Mouse (Mus musculus) forebrain, embryonic 14.5 days (tissue): ENCODE data around the gene Sox6. TPM values are rescaled to one million over a fixed set of nuclear protein-coding genes. Genes with fewer than 3 reads are reported as not detected.

ENCODE experiments used
- ATAC-seq: fragments of 200-750 bp; cut with Nextera tagmentation; 2 replicates; pipeline ENCODE4 v1.8.0; 2017; ENCODE audit warnings: mild to moderate bottlenecking, moderate library complexity
- DNase-seq: peaks from one replicate; pipeline ENCODE4 v3.0.0-alpha.2; 2015; ENCODE audit warnings: low spot score
- H3K27ac ChIP-seq: fragments of 300-500 bp; sonication (generic); 2 replicates; pipeline ENCODE4 v1.5.1; 2014; ENCODE audit warnings: low read depth, mild to moderate bottlenecking, control low read depth, low read length, moderate library complexity
- H3K27me3 ChIP-seq: fragments of 300-500 bp; sonication (generic); replicated peaks from 2 replicates; pipeline ENCODE4 v1.6.1; 2014; ENCODE audit warnings: low read length, control low read depth, mixed read lengths; ENCODE audit not compliant: control insufficient read depth, insufficient read depth
- H3K36me3 ChIP-seq: fragments of 300-500 bp; sonication (generic); 2 replicates; pipeline ENCODE4 v1.6.1; 2014; ENCODE audit warnings: low read length, control low read depth; ENCODE audit not compliant: control insufficient read depth, insufficient read depth
- H3K4me1 ChIP-seq: fragments of 300-500 bp; sonication (generic); 2 replicates; pipeline ENCODE4 v1.6.1; 2014; ENCODE audit warnings: antibody characterized with exemption, low read length, control low read depth; ENCODE audit not compliant: control insufficient read depth, insufficient read depth
- H3K4me2 ChIP-seq: fragments of 300-500 bp; sonication (generic); 2 replicates; pipeline ENCODE4 v1.6.1; 2014; ENCODE audit warnings: mild to moderate bottlenecking, control low read depth, low read length
- H3K4me3 ChIP-seq: fragments of 300-500 bp; sonication (generic); 2 replicates; pipeline ENCODE4 v1.5.1; 2014; ENCODE audit warnings: low read depth, low read length, control low read depth
- H3K9ac ChIP-seq: fragments of 300-500 bp; sonication (generic); 2 replicates; pipeline ENCODE4 v1.6.1; 2014; ENCODE audit warnings: mild to moderate bottlenecking, low read length, control low read depth, moderate library complexity
- H3K9me3 ChIP-seq: fragments of 300-500 bp; sonication (generic); replicated peaks from 2 replicates; pipeline ENCODE4 v1.6.1; 2016; ENCODE audit warnings: low read length, control low read depth, mixed read lengths; ENCODE audit not compliant: control insufficient read depth
- WGBS: fragments of 180-500 bp; shearing (Covaris S2); extraction: QIAGEN DNeasy Blood & Tissue Kit; methylation state at CpG from one replicate; pipeline ENCODE4 v1.1.7; 2014; 5-methylcytosine and 5-hydroxymethylcytosine counted together
- polyA plus RNA-seq: library from polyadenylated mRNA; unstranded; fragments of >200 nt; fragmentation: Nextera tagmentation; extraction: Ambion mirVana; gene quantifications from 2 replicates; pipeline ENCODE4 v1.2.1, GENCODE M21; 2014

Sox6 gene
- polyA plus RNA-seq, 1 experiment from 2014 or later, result 78.4 TPM

DNA sequence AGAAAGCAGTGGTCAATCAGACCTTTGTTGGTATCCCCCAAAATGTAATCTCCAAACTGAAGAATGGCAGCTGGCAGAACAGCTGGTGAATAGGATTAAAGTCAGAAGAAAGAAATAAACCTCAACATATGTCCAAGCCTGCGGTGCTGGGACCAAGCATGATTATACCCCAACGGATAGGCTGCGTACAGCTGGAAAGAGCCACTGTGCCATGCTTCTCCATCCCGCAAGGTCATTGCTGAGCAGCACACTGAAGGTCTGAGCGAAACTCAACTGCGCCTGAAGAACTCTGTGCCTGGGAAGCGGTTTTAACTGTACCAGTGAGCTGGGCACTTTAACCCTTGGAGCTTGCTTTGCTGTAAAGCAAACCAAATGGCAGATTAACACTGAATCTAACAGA lies 291.1 kb downstream of the Sox6 start:
- H3K27ac ChIP-seq, result no peak overlapping the region
- 60% methylated on average over 7 of the region's 7 CpGs for WGBS

DNA sequence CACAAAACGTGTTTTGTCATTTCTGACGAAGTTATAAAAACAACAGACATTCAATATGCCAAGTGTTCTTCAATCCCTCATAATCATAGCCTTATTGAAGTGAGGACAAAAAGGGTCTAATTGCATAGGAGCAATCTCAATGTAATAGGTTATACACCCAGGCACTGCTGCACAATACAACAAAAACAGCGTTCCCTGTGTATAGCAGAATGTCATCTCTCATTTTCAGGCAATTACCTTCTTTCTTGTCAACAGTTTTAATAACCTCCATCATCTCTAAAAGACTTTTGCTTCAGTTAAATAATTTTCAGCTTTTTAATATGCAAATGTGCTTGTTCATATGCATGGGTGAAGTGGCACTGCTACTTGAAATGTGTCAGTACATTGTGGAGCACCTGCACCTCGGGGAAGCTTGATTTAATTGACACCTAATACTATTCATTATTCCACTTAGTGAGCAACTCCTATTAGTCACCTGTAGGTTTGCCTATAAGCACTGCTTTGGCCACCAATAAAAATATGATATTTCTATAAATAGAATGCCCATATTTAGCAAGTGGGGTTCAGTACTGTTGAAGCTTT lies 292.8 kb downstream of the Sox6 start:
- Histone ChIP-seq H3K36me3 (no peaks in the 10 kb centered on the region), H3K4me2 (no peak overlapping the region), H3K4me1 (peaks cover 20% of the 10 kb centered on the region), H3K27me3 (no peaks in the 10 kb centered on the region), H3K4me3 (no peak overlapping the region), H3K9ac (no peak overlapping the region), H3K9me3 (no peaks in the 10 kb centered on the region), H3K27ac (no peak overlapping the region; the same call in 1 of the 2 replicates)
- DNase-seq, result peak; percentile 72
- peak; percentile 89 for ATAC-seq
- 10% methylated on average over 4 of the region's 4 CpGs for WGBS

More for the DNA sequence above, 291.1 kb downstream of the Sox6 start:
- no peaks in the 10 kb centered on the region for H3K9me3 ChIP-seq
- H3K4me1 ChIP-seq, result peaks cover 36% of the 10 kb centered on the region
- ATAC-seq (no peak), DNase-seq (no peak)
- H3K4me2 ChIP-seq, result no peak overlapping the region
- H3K4me3 ChIP-seq, result no peak overlapping the region
- H3K36me3 ChIP-seq, result no peaks in the 10 kb centered on the region
- H3K27me3 ChIP-seq, result no peaks in the 10 kb centered on the region
- no peak overlapping the region for H3K9ac ChIP-seq

DNA sequence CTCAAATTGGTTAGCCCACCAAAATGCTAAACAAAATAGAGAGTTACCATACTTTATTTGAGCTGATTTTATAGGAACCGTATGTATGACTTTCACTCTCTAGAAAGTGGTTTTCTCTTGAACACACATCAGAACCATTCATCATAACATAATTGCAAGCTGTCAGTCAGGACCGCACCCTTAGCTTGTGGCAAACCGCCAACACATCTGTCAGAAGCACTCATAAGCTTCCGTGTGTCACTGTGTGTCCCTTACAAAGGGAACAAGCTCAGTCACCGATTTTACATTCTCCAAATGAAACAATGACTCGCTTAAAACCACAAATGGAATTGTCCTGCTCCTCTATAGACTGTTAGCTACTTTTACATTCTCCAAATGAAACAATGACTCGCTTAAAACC lies 304.5 kb downstream of the Sox6 start:
- H3K27ac ChIP-seq, result no peak overlapping the region

DNA sequence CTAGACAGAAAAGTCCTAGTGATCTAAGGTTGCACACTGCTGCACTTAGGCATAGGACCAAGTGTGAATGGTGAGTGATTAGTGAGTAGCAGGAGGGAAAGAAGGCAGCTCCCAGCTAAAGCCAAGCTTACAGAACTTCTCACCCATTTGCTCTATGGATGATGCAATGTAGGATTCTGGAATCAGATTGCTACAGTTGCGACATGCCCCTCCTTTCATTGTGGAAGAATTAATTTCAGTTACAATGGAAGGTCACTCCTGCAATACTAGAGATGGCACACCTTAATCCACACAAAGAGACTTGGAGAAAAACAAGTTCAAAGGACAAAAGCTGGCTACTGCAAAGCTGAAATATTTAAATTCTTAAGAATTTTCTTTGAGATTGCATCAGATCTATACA lies 305.8 kb downstream of the Sox6 start:
- Histone ChIP-seq H3K9me3 (no peaks in the 10 kb centered on the region), H3K36me3 (no peaks in the 10 kb centered on the region), H3K27ac (no peak overlapping the region), H3K9ac (no peak overlapping the region), H3K27me3 (no peaks in the 10 kb centered on the region), H3K4me1 (no peaks in the 10 kb centered on the region), H3K4me3 (no peak overlapping the region), H3K4me2 (no peak overlapping the region)
- ATAC-seq (no peak), DNase-seq (no peak)
- 63% methylated on average over 1 of the region's 1 CpGs for WGBS

More for the DNA sequence above, 304.5 kb downstream of the Sox6 start:
- Histone ChIP-seq H3K36me3 (no peaks in the 10 kb centered on the region), H3K4me3 (no peak overlapping the region), H3K9ac (no peak overlapping the region), H3K4me1 (no peaks in the 10 kb centered on the region), H3K9me3 (no peaks in the 10 kb centered on the region), H3K4me2 (no peak overlapping the region), H3K27me3 (no peaks in the 10 kb centered on the region)
- DNase-seq (peak; percentile 51), ATAC-seq (no peak)
- 55% methylated on average over 7 of the region's 7 CpGs for WGBS

DNA sequence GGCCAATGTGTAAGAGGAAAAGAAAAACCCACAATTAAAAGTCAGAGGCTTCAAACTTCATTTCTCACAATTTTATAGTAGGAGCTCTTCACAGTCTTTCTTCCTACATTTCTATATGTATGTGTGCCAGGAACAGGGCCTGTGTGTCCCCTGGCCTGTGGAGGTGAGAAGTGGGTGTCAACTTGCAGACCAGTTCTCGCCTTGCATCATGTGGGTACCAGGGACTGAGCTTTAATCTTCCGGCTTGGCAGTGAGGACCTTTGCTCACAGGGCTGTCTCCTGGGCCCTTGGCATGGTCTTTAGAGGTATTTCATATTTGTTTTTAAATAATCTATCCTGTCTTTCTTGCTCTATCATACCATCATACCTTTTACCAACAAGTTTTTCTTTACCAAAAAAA lies 311.8 kb downstream of the Sox6 start:
- no peak overlapping the region for H3K9ac ChIP-seq
- WGBS, result 84% methylated on average over 2 of the region's 2 CpGs
- DNase-seq (no peak), ATAC-seq (no peak)
- H3K27me3 ChIP-seq, result no peaks in the 10 kb centered on the region
- H3K9me3 ChIP-seq, result no peaks in the 10 kb centered on the region
- H3K4me1 ChIP-seq, result peaks cover 7% of the 10 kb centered on the region; the same call in 1 of the 2 replicates
- H3K4me2 ChIP-seq, result no peak overlapping the region
- H3K36me3 ChIP-seq, result no peaks in the 10 kb centered on the region
- no peak overlapping the region for H3K4me3 ChIP-seq
- H3K27ac ChIP-seq, result no peak overlapping the region

DNA sequence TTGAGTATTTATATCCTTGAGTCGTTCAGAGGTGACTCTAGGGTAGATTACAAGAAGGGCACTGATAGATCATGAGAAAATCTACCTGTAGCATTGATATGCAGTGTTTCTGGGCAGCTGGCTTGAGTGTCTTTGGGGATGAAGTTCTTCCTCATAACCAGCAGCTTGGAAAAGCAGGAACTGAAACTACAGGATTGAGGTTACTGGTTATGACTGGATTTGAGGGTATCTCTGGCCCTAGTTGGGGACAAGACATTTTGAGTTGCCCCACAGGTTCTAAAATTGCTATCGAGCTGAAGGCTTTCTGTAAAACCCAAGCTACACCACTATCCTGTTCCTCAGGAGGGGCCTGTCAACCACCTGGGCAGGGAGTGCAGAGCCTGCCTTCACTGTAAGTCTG lies 314.2 kb downstream of the Sox6 start:
- DNase-seq (no peak), ATAC-seq (no peak)
- WGBS, result 90% methylated on average over 2 of the region's 2 CpGs

DNA sequence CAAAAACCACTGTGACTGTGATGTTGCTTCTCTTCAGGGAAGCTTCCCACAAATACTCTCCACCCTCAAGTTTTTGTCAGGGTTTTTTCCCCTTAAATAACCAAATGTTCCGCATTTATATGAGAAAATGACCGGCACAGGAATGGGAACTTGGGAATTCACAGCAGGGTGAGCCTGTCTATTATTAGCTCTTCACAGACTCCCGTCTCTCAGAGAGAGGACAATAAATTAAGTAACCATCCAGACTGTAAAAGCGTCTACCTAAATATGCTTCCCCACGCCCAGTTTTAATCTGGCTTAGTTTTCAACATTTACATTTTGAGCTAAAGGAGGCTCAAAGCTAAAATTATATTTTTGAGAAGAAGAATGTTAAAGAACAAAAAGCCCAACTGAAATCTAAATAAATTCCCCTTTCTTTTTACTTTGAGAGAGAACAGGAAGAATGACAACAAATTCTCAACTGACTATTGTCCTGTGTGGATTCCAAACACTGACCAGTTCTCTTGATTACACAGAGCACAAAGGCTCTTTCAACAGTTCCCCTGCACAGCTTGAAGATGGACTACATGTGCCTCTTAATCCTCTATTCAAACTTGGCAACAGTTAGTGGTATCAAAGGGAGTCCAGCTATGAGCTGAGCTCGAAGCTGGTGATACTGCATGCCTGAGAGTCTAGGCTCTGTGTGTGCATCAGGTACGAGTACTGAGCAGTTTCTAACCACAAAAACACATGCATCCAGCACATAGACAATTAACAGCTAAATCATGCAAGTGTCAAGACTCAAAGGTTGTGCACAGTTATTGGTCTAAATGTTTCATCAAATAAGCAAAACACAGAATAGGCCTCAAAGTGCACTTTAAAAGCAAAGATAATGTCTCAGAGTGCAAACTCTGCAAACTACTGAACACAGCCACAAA lies 316.7 kb downstream of the Sox6 start:
- Histone ChIP-seq H3K4me2 (peak overlapping the region; percentile 14; the same call in 1 of the 2 replicates), H3K27me3 (no peaks in the 10 kb centered on the region), H3K9me3 (no peaks in the 10 kb centered on the region), H3K36me3 (no peaks in the 10 kb centered on the region), H3K4me3 (no peak overlapping the region), H3K27ac (peak overlapping the region; percentile 49), H3K4me1 (peaks cover 15% of the 10 kb centered on the region), H3K9ac (no peak overlapping the region)
- WGBS, result 3% methylated on average over 7 of the region's 7 CpGs
- ATAC-seq (peak; percentile 72), DNase-seq (peak; percentile 77)

More for the DNA sequence above, 314.2 kb downstream of the Sox6 start:
- Histone ChIP-seq H3K27ac (no peak overlapping the region), H3K9ac (no peak overlapping the region), H3K4me3 (no peak overlapping the region), H3K4me1 (peaks cover 15% of the 10 kb centered on the region), H3K36me3 (no peaks in the 10 kb centered on the region), H3K4me2 (no peak overlapping the region), H3K27me3 (no peaks in the 10 kb centered on the region), H3K9me3 (no peaks in the 10 kb centered on the region)

DNA sequence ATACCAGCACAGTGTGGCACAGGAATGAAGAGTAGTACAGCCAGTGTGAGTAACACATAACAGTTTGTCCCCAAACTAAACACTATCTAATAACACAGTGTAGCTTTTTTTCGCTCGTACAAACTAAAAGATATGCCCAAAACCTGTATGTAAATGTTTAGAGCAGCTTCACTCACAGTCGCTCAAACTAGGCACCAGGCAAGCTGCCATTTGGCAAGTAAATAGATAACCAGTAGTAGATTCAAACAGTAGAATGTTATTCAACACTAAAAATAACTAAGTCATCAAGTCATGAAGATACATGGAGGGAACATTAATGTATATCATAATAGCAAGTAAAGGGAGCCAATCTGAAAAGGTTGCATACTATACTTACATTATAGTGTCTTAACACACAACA lies 318.8 kb downstream of the Sox6 start:
- ATAC-seq, result no peak
- Histone ChIP-seq H3K27ac (no peak overlapping the region), H3K27me3 (no peaks in the 10 kb centered on the region), H3K36me3 (no peaks in the 10 kb centered on the region), H3K9ac (no peak overlapping the region), H3K4me1 (peaks cover 15% of the 10 kb centered on the region), H3K9me3 (no peaks in the 10 kb centered on the region), H3K4me3 (no peak overlapping the region), H3K4me2 (no peak overlapping the region)
- WGBS, result 90% methylated on average over 3 of the region's 3 CpGs
- no peak for DNase-seq

DNA sequence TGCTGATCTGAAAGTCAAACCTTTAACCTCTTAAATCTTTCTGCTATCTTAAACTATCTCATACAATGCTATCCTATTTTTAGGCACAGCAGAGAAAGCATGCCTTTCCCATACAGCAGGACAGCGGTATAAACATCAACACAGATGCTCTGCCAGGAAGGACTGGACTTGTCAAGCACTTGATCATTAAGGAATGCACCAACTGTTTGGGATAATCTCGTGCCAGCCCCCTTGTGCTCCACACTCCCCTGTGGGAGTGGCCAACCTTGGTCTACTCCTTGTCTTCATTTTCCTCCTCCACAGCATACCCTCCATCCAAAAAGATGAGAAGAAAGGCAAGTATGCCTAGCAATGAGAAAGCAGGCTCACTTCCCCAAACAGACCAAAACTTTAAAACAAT lies 332.5 kb downstream of the Sox6 start:
- Histone ChIP-seq H3K27ac (no peak overlapping the region), H3K4me3 (no peak overlapping the region), H3K9ac (no peak overlapping the region), H3K4me2 (no peak overlapping the region), H3K4me1 (peaks cover 17% of the 10 kb centered on the region), H3K36me3 (no peaks in the 10 kb centered on the region), H3K9me3 (no peaks in the 10 kb centered on the region), H3K27me3 (no peaks in the 10 kb centered on the region)
- ATAC-seq (0 out of 2 replicates have a peak, but pooled peaks have one; percentile 54), DNase-seq (peak; percentile 68)
- 17% methylated on average over 2 of the region's 2 CpGs for WGBS
